10 mouse cellular contexts compared by ENCODE assay signal in the genomic region with DNA sequence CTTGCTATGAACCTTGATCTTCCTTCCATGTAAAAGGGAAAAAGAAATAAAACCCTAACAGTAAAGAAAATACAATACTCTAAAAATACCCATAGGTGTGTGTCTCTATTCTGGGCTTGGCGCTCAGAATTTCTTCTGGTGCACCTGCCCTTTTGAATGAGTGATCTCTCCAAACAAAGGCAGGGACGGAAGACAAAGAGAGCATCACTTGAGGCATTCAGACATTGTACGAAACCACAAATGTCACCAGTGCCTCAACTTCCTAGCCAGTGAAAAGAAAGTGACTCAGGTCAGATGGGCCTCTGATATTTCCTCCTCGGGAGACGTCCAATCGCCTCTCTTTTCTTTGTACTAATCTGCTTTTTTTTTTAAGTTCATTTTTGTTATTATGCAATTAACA.
"Had no signal": no experiment of that assay in that cellular context is flagged by ENCODE, and none has a peak within 500 bp of the region (broad histone marks: within the 10 kb centered on the region; RNA-seq: fewer than 3 reads in every experiment).

No protein-coding gene starts in this region.

- DNase-seq: left cerebral cortex, postnatal 4 days; lung, adult 18-20 months; right cerebral cortex, adult 18-20 months; thymus, postnatal 36 days had no signal

- H3K4me1 ChIP-seq: kidney, embryonic 15.5 days had no signal

- H3K27ac ChIP-seq: kidney, embryonic 15.5 days; limb, embryonic 13.5 days; liver, embryonic 14.5 days; midbrain, embryonic 13.5 days; stomach, postnatal 0 days had no signal

- H3K9me3 ChIP-seq: kidney, embryonic 15.5 days; limb, embryonic 13.5 days; midbrain, embryonic 13.5 days had no signal

- H3K36me3 ChIP-seq: kidney, embryonic 15.5 days; limb, embryonic 13.5 days; midbrain, embryonic 13.5 days had no signal

- H3K4me3 ChIP-seq: kidney, embryonic 15.5 days; limb, embryonic 13.5 days; midbrain, embryonic 13.5 days; myocyte had no signal

- H3K9ac ChIP-seq: kidney, embryonic 15.5 days; limb, embryonic 13.5 days; liver, embryonic 14.5 days; midbrain, embryonic 13.5 days had no signal
